Mouse (Mus musculus) hindbrain, postnatal 0 days (tissue): ENCODE data around the gene Pola1. TPM values are rescaled to one million over a fixed set of nuclear protein-coding genes. Genes with fewer than 3 reads are reported as not detected.

Source experiments
- ATAC-seq: fragments of 200-750 bp; cut with Nextera tagmentation; 2 replicates; pipeline ENCODE4 v1.8.0; 2017; ENCODE audit warnings: mild to moderate bottlenecking, moderate TSS enrichment, moderate library complexity
- DNase-seq: peaks from one replicate; pipeline ENCODE4 v3.0.0-alpha.2; 2015; ENCODE audit warnings: low spot score
- H3K27ac ChIP-seq: fragments of 300-500 bp; sonication (generic); 2 replicates; pipeline ENCODE4 v1.5.1; 2014; ENCODE audit warnings: mild to moderate bottlenecking
- H3K27me3 ChIP-seq: fragments of 300-500 bp; sonication (generic); 2 replicates; pipeline ENCODE4 v1.6.1; 2014; ENCODE audit warnings: low read length, mixed read lengths; ENCODE audit not compliant: insufficient read depth
- H3K36me3 ChIP-seq: fragments of 300-500 bp; sonication (generic); 2 replicates; pipeline ENCODE4 v1.6.1; 2014; ENCODE audit warnings: low read length, mixed read lengths; ENCODE audit not compliant: insufficient read depth
- H3K4me1 ChIP-seq: fragments of 300-500 bp; sonication (generic); 2 replicates; pipeline ENCODE4 v1.6.1; 2014; ENCODE audit warnings: antibody characterized with exemption, low read length, mixed read lengths; ENCODE audit not compliant: insufficient read depth
- H3K4me2 ChIP-seq: fragments of 300-500 bp; sonication (generic); 2 replicates; pipeline ENCODE4 v1.6.1; 2014; ENCODE audit warnings: low read depth, mild to moderate bottlenecking, low read length, moderate library complexity, mixed read lengths
- H3K4me3 ChIP-seq: fragments of 300-500 bp; sonication (generic); 2 replicates; pipeline ENCODE4 v1.5.1; 2014; ENCODE audit warnings: low read length
- H3K9ac ChIP-seq: fragments of 300-500 bp; sonication (generic); replicated peaks from 2 replicates; pipeline ENCODE4 v1.6.1; 2014; ENCODE audit warnings: mild to moderate bottlenecking, low read length, moderate library complexity, mixed read lengths
- H3K9me3 ChIP-seq: fragments of 300-500 bp; sonication (generic); 2 replicates; pipeline ENCODE4 v1.6.1; 2016; ENCODE audit warnings: low read length, mixed read lengths
- CTCF ChIP-seq: IDR thresholded peaks from 2 replicates; pipeline ENCODE4 v1.5.1; 2016; ENCODE audit warnings: antibody characterized with exemption, control low read depth, low read depth
- WGBS: fragments of 180-500 bp; shearing (Covaris S2); extraction: QIAGEN DNeasy Blood & Tissue Kit; methylation state at CpG from one replicate; pipeline ENCODE4 v1.1.7; 2014; 5-methylcytosine and 5-hydroxymethylcytosine counted together
- polyA plus RNA-seq: library from polyadenylated mRNA; unstranded; fragments of >200 nt; fragmentation: Nextera tagmentation; extraction: Ambion mirVana; gene quantifications from 2 replicates; pipeline ENCODE4 v1.2.1, GENCODE M21; 2015
- total RNA-seq: library from RNA; depleted of rRNA; stranded (reverse); fragments of >200 nt; gene quantifications from 2 replicates; pipeline ENCODE4 v1.2.3, GENCODE M21; 2014

Pola1 gene
- total and polyA plus RNA-seq, 2 experiments from 2014 or later: 2.6 to 5.4 TPM

GRCm38 (mm10) chrX:93300183-93300815, 331.7 kb downstream of the Pola1 start:
- Histone ChIP-seq H3K9me3 (no peaks in the 10 kb centered on the region), H3K9ac (no peak overlapping the region), H3K4me2 (no peak overlapping the region), H3K36me3 (no peaks in the 10 kb centered on the region), H3K4me3 (no peak overlapping the region), H3K4me1 (no peaks in the 10 kb centered on the region), H3K27me3 (peaks cover 35% of the 10 kb centered on the region), H3K27ac (no peak overlapping the region)
- ATAC-seq: no peak
- WGBS: 28% methylated on average over 10 of the region's 10 CpGs
- DNase-seq: no peak
- TF ChIP-seq CTCF: no peak

GRCm38 (mm10) chrX:93299771-93300170, 332.2 kb downstream of the Pola1 start:
- H3K4me2 ChIP-seq: no peak overlapping the region
- ATAC-seq: no peak

GRCm38 (mm10) chrX:93299046-93299626, 332.8 kb downstream of the Pola1 start:
- DNase-seq (no peak), ATAC-seq (0 out of 2 replicates have a peak, but pooled peaks have one; percentile 57)
- no peak overlapping the region for H3K27ac ChIP-seq
- H3K27me3 ChIP-seq: peaks cover 46% of the 10 kb centered on the region
- TF ChIP-seq CTCF: no peak
- no peak overlapping the region for H3K9ac ChIP-seq
- no peaks in the 10 kb centered on the region for H3K9me3 ChIP-seq
- H3K4me2 ChIP-seq: peak overlapping the region; percentile 38
- WGBS: 20% methylated on average over 41 of the region's 43 CpGs
- no peaks in the 10 kb centered on the region for H3K36me3 ChIP-seq
- H3K4me3 ChIP-seq: peak overlapping the region; percentile 23
- H3K4me1 ChIP-seq: no peaks in the 10 kb centered on the region

More at GRCm38 (mm10) chrX:93299771-93300170, 332.2 kb downstream of the Pola1 start:
- no peaks in the 10 kb centered on the region for H3K9me3 ChIP-seq
- no peak for DNase-seq
- H3K4me3 ChIP-seq: no peak overlapping the region
- no peaks in the 10 kb centered on the region for H3K4me1 ChIP-seq
- H3K27me3 ChIP-seq: peaks cover 40% of the 10 kb centered on the region
- no peaks in the 10 kb centered on the region for H3K36me3 ChIP-seq
- TF ChIP-seq CTCF: no peak
- WGBS: 22% methylated on average over 6 of the region's 6 CpGs
- no peak overlapping the region for H3K27ac ChIP-seq
- no peak overlapping the region for H3K9ac ChIP-seq

- no peaks in the 10 kb centered on the region for H3K9me3 ChIP-seq
- WGBS: 17% methylated on average over 40 of the region's 40 CpGs
- no peak overlapping the region for H3K9ac ChIP-seq
- ATAC-seq (0 out of 2 replicates have a peak, but pooled peaks have one; percentile 36), DNase-seq (no peak)
- peak overlapping the region; percentile 38 for H3K4me2 ChIP-seq
- H3K4me1 ChIP-seq: no peaks in the 10 kb centered on the region
- H3K4me3 ChIP-seq: peak overlapping the region; percentile 25
- no peak for TF ChIP-seq CTCF
- no peak overlapping the region for H3K27ac ChIP-seq
- H3K27me3 ChIP-seq: peaks cover 49% of the 10 kb centered on the region
- H3K36me3 ChIP-seq: no peaks in the 10 kb centered on the region
Observed at GRCm38 (mm10) chrX:93297001-93297441, 334.9 kb downstream of the Pola1 start.

GRCm38 (mm10) chrX:93295819-93296218, 336.1 kb downstream of the Pola1 start:
- no peak overlapping the region for H3K27ac ChIP-seq
- H3K27me3 ChIP-seq: peaks cover 39% of the 10 kb centered on the region
- no peak overlapping the region for H3K4me2 ChIP-seq
- no peaks in the 10 kb centered on the region for H3K4me1 ChIP-seq
- H3K9me3 ChIP-seq: no peaks in the 10 kb centered on the region
- WGBS: 33% methylated on average over 5 of the region's 5 CpGs
- DNase-seq: no peak
- no peak for ATAC-seq
- H3K36me3 ChIP-seq: no peaks in the 10 kb centered on the region
- no peak overlapping the region for H3K9ac ChIP-seq
- TF ChIP-seq CTCF: no peak
- H3K4me3 ChIP-seq: no peak overlapping the region

- no peak overlapping the region for H3K27ac ChIP-seq
- H3K4me2 ChIP-seq: no peak overlapping the region
- H3K9ac ChIP-seq: no peak overlapping the region
- H3K4me1 ChIP-seq: no peaks in the 10 kb centered on the region
- peaks cover 30% of the 10 kb centered on the region for H3K27me3 ChIP-seq
- DNase-seq (no peak), ATAC-seq (no peak)
- no peak overlapping the region for H3K4me3 ChIP-seq
- no peak for TF ChIP-seq CTCF
- H3K36me3 ChIP-seq: no peaks in the 10 kb centered on the region
- 31% methylated on average over 24 of the region's 25 CpGs for WGBS
- H3K9me3 ChIP-seq: no peaks in the 10 kb centered on the region
Observed at GRCm38 (mm10) chrX:93294736-93295490, 337.0 kb downstream of the Pola1 start.
